Mouse (Mus musculus) MEL (cell line): ENCODE data around the gene Dazl. TPM values are rescaled to one million over a fixed set of nuclear protein-coding genes. Genes with fewer than 3 reads are reported as not detected.

Experiments used
- DNase-seq: peaks from one replicate; pipeline ENCODE4 v3.0.0; 2011; ENCODE audit warnings: low read depth, low spot score
- H3K27ac ChIP-seq: 2 replicates; pipeline ENCODE4 v1.5.1; 2012; ENCODE audit warnings: low read depth, mild to moderate bottlenecking, control low read depth, low read length, moderate library complexity; ENCODE audit not compliant: control insufficient read depth
- H3K27me3 ChIP-seq, 2 experiments: fragments of 150-350 bp in 1 of 2; sonication (generic) in 1 of 2; 2 replicates each; pipeline ENCODE4 v1.6.1; 2012; ENCODE audit warnings: low read length in 2 of 2, mild to moderate bottlenecking in 2 of 2, improper control_type of control experiment in 1 of 2, moderate library complexity in 1 of 2; ENCODE audit not compliant: insufficient read depth in 2 of 2, control insufficient read depth in 1 of 2
- H3K36me3 ChIP-seq, 2 experiments: 2 replicates each; pipeline ENCODE4 v1.6.1; 2012 to 2014; ENCODE audit warnings: low read length in 2 of 2, improper control_type of control experiment in 1 of 2, inconsistent platforms in 1 of 2, mild to moderate bottlenecking in 1 of 2; ENCODE audit not compliant: insufficient read depth in 2 of 2, control insufficient read depth in 1 of 2
- H3K4me1 ChIP-seq, 2 experiments: fragments of 150-350 bp in 1 of 2; sonication (generic) in 1 of 2; 2 replicates each; pipeline ENCODE4 v1.6.1; 2012; ENCODE audit warnings: low read length in 2 of 2, improper control_type of control experiment in 1 of 2, mild to moderate bottlenecking in 1 of 2; ENCODE audit not compliant: insufficient read depth in 2 of 2, control insufficient read depth in 1 of 2
- H3K4me3 ChIP-seq, 2 experiments: fragments of 150-350 bp in 1 of 2; sonication (generic) in 1 of 2; 2 replicates each; pipeline ENCODE4 v1.5.1; 2012; ENCODE audit warnings: low read depth in 2 of 2, low read length in 2 of 2, mild to moderate bottlenecking in 2 of 2, moderate library complexity in 2 of 2, control low read depth in 1 of 2, improper control_type of control experiment in 1 of 2; ENCODE audit not compliant: control insufficient read depth in 1 of 2, insufficient read depth in 1 of 2
- H3K79me2 ChIP-seq: 2 replicates; pipeline ENCODE4 v1.6.1; 2012; ENCODE audit warnings: mild to moderate bottlenecking, low read length, moderate library complexity; ENCODE audit not compliant: control insufficient read depth, poor library complexity, insufficient read depth
- H3K9ac ChIP-seq: 2 replicates; pipeline ENCODE4 v1.6.1; 2012; ENCODE audit warnings: low read depth, mild to moderate bottlenecking, control low read depth, low read length, moderate library complexity; ENCODE audit not compliant: control insufficient read depth, poor library complexity, severe bottlenecking
- H3K9me3 ChIP-seq: fragments of 150-350 bp; sonication (generic); replicated peaks from 2 replicates; pipeline ENCODE4 v1.6.1; 2012; ENCODE audit warnings: mild to moderate bottlenecking, low read length, improper control_type of control experiment, moderate library complexity; ENCODE audit not compliant: insufficient read depth
- BHLHE40 ChIP-seq: IDR thresholded peaks from 2 replicates; pipeline ENCODE4 v1.6.1; 2012; ENCODE audit warnings: low read depth, mild to moderate bottlenecking, inconsistent platforms, low read length, improper control_type of control experiment, borderline replicate concordance
- CHD1 ChIP-seq: IDR thresholded peaks from 2 replicates; pipeline ENCODE4 v1.6.1; 2012; ENCODE audit warnings: low read depth, mild to moderate bottlenecking, inconsistent platforms, low read length, improper control_type of control experiment
- CHD2 ChIP-seq: IDR thresholded peaks from 2 replicates; pipeline ENCODE4 v1.6.1; 2011; ENCODE audit warnings: low read length, improper control_type of control experiment
- CTCF ChIP-seq, 3 experiments: IDR thresholded peaks in 2 of 3; conservative IDR thresholded peaks in 1 of 3; 2 replicates each; pipeline ENCODE4 v1.5.1; 2011 to 2012; ENCODE audit warnings: low read length in 3 of 3, low read depth in 2 of 3, mild to moderate bottlenecking in 2 of 3, improper control_type of control experiment in 1 of 3, inconsistent platforms in 1 of 3, mixed read lengths in 1 of 3, moderate library complexity in 1 of 3; ENCODE audit not compliant: control insufficient read depth in 1 of 3, insufficient read depth in 1 of 3, poor library complexity in 1 of 3, severe bottlenecking in 1 of 3
- ELF1 ChIP-seq: IDR thresholded peaks from 2 replicates; pipeline ENCODE4 v1.6.1; 2014; ENCODE audit warnings: low read depth, mild to moderate bottlenecking, inconsistent platforms, low read length, improper control_type of control experiment, moderate library complexity
- EP300 ChIP-seq, 2 experiments: IDR thresholded peaks; 2 replicates each; pipeline ENCODE4 v1.6.1; 2011; ENCODE audit warnings: improper control_type of control experiment in 2 of 2, low read length in 2 of 2, low read depth in 1 of 2, mild to moderate bottlenecking in 1 of 2
- ETS1 ChIP-seq: IDR thresholded peaks from 2 replicates; pipeline ENCODE4 v1.6.1; 2012; ENCODE audit warnings: low read depth, mild to moderate bottlenecking, inconsistent platforms, low read length, improper control_type of control experiment, moderate library complexity
- GATA1 ChIP-seq: IDR thresholded peaks from 2 replicates; pipeline ENCODE4 v1.6.1; 2011; ENCODE audit warnings: low read depth, low read length, improper control_type of control experiment
- HCFC1 ChIP-seq: IDR thresholded peaks from 2 replicates; pipeline ENCODE4 v1.6.1; 2012; ENCODE audit warnings: low read depth, mild to moderate bottlenecking, inconsistent platforms, low read length, improper control_type of control experiment, moderate library complexity
- JUND ChIP-seq: IDR thresholded peaks from 2 replicates; pipeline ENCODE4 v1.6.1; 2011; ENCODE audit warnings: low read depth, mild to moderate bottlenecking, improper control_type of control experiment, low read length
- KAT2A ChIP-seq: conservative IDR thresholded peaks from 2 replicates; pipeline ENCODE4 v1.6.1; 2012; ENCODE audit warnings: low read depth, low read length, improper control_type of control experiment, inconsistent platforms
- MAFK ChIP-seq: IDR thresholded peaks from 2 replicates; pipeline ENCODE4 v1.6.1; 2011; ENCODE audit warnings: low read depth, mild to moderate bottlenecking, low read length, improper control_type of control experiment, borderline replicate concordance
- MAZ ChIP-seq: IDR thresholded peaks from 2 replicates; pipeline ENCODE4 v1.6.1; 2012; ENCODE audit warnings: low read depth, mild to moderate bottlenecking, inconsistent platforms, low read length, improper control_type of control experiment
- MEF2A ChIP-seq: IDR thresholded peaks from 2 replicates; pipeline ENCODE4 v1.6.1; 2014; ENCODE audit warnings: low read depth, mild to moderate bottlenecking, inconsistent platforms, low read length, improper control_type of control experiment; ENCODE audit not compliant: poor library complexity, insufficient replicate concordance, severe bottlenecking; ENCODE audit errors: extremely low read depth
- MXI1 ChIP-seq: IDR thresholded peaks from 2 replicates; pipeline ENCODE4 v1.6.1; 2011; ENCODE audit warnings: mild to moderate bottlenecking, low read depth, low read length, improper control_type of control experiment
- MYC ChIP-seq: IDR thresholded peaks from 2 replicates; pipeline ENCODE4 v1.6.1; 2011; ENCODE audit warnings: low read depth, mild to moderate bottlenecking, low read length, improper control_type of control experiment, moderate library complexity
- NELFE ChIP-seq: IDR thresholded peaks from 2 replicates; pipeline ENCODE4 v1.6.1; 2011; ENCODE audit warnings: low read depth, low read length, improper control_type of control experiment
- NRF1 ChIP-seq: IDR thresholded peaks from 2 replicates; pipeline ENCODE4 v1.6.1; 2014; ENCODE audit warnings: low read depth, mild to moderate bottlenecking, inconsistent platforms, low read length, improper control_type of control experiment, moderate library complexity; ENCODE audit not compliant: poor library complexity, insufficient read depth, severe bottlenecking
- POLR2A ChIP-seq, 2 experiments: IDR thresholded peaks; 2 replicates each; pipeline ENCODE4 v1.6.1; 2011 to 2012; ENCODE audit warnings: low read length in 2 of 2, mild to moderate bottlenecking in 2 of 2, control low read depth in 1 of 2, improper control_type of control experiment in 1 of 2, low read depth in 1 of 2, moderate library complexity in 1 of 2; ENCODE audit not compliant: control insufficient read depth in 1 of 2, insufficient read depth in 1 of 2, poor library complexity in 1 of 2
- POLR2AphosphoS2 ChIP-seq: IDR thresholded peaks from 2 replicates; pipeline ENCODE4 v1.6.1; 2011; ENCODE audit warnings: low read length, improper control_type of control experiment
- POLR2AphosphoS5 ChIP-seq: IDR thresholded peaks from 2 replicates; pipeline ENCODE4 v1.6.1; 2012; ENCODE audit warnings: low read depth, borderline replicate concordance, mild to moderate bottlenecking, inconsistent platforms, low read length, moderate library complexity, mixed read lengths
- RAD21 ChIP-seq: IDR thresholded peaks from 2 replicates; pipeline ENCODE4 v1.6.1; 2011; ENCODE audit warnings: mild to moderate bottlenecking, low read depth, low read length, improper control_type of control experiment
- SIN3A ChIP-seq: IDR thresholded peaks from 2 replicates; pipeline ENCODE4 v1.6.1; 2012; ENCODE audit warnings: low read length, improper control_type of control experiment, inconsistent platforms
- SMC3 ChIP-seq: IDR thresholded peaks from 2 replicates; pipeline ENCODE4 v1.6.1; 2011; ENCODE audit warnings: low read depth, low read length, improper control_type of control experiment
- TAL1 ChIP-seq: IDR thresholded peaks from 2 replicates; pipeline ENCODE4 v1.6.1; 2012; ENCODE audit warnings: mild to moderate bottlenecking, inconsistent platforms, low read length, moderate library complexity, mixed read lengths
- TCF12 ChIP-seq: IDR thresholded peaks from 2 replicates; pipeline ENCODE4 v1.6.1; 2014; ENCODE audit warnings: low read depth, mild to moderate bottlenecking, inconsistent platforms, low read length, improper control_type of control experiment, moderate library complexity
- UBTF ChIP-seq: IDR thresholded peaks from 2 replicates; pipeline ENCODE4 v1.6.1; 2012; ENCODE audit warnings: low read depth, mild to moderate bottlenecking, inconsistent platforms, low read length, improper control_type of control experiment, moderate library complexity, borderline replicate concordance; ENCODE audit not compliant: insufficient read depth
- USF1 ChIP-seq: IDR thresholded peaks from 2 replicates; pipeline ENCODE4 v1.6.1; 2014; ENCODE audit warnings: low read depth, mild to moderate bottlenecking, inconsistent platforms, low read length, improper control_type of control experiment, moderate library complexity
- USF2 ChIP-seq, 2 experiments: IDR thresholded peaks; 2 replicates each; pipeline ENCODE4 v1.6.1; 2011 to 2012; ENCODE audit warnings: improper control_type of control experiment in 2 of 2, low read length in 2 of 2, borderline replicate concordance in 1 of 2, inconsistent platforms in 1 of 2, low read depth in 1 of 2, mild to moderate bottlenecking in 1 of 2; ENCODE audit not compliant: insufficient read depth in 1 of 2
- ZC3H11A ChIP-seq: IDR thresholded peaks from 2 replicates; pipeline ENCODE4 v1.6.1; 2012; ENCODE audit warnings: low read depth, mild to moderate bottlenecking, inconsistent platforms, low read length, improper control_type of control experiment
- polyA plus RNA-seq, 2 experiments: library from polyadenylated mRNA; stranded (reverse) in 1 of 2; unstranded in 1 of 2; fragments of >175 nt in 1 of 2; fragments of >200 nt in 1 of 2; gene quantifications; 2 replicates each; pipeline versions ENCODE4 v1.2.1 to v1.2.4; 2012; ENCODE audit warnings: low replicate concordance in 2 of 2, low read depth in 1 of 2; ENCODE audit not compliant: insufficient read length in 2 of 2, insufficient read depth in 1 of 2, missing spikeins in 1 of 2
- total RNA-seq: library from RNA; depleted of rRNA; stranded (reverse); fragments of 300-350 nt; gene quantifications from 2 replicates; pipeline ENCODE4 v1.2.3, GENCODE M21; 2012

Gene Dazl
- total and polyA plus RNA-seq, 3 experiments: 0.10 to 1.4 TPM; not detected in 1

DNA sequence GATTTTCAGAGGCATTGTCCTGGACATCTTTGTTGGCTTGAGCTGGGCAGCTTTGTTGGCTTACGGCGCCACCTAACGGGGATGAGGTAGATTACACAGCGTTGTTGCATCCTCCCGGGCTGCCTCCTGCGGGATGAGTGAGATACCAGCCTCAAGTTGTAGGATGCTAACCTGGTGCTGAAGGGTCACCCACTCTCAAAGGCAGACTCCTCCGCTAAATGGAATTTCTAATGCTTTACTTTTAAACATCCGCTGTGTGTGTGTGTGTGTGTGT, 56.1 kb downstream of the Dazl start:
- H3K79me2 ChIP-seq: no peaks in the 10 kb centered on the region

DNA sequence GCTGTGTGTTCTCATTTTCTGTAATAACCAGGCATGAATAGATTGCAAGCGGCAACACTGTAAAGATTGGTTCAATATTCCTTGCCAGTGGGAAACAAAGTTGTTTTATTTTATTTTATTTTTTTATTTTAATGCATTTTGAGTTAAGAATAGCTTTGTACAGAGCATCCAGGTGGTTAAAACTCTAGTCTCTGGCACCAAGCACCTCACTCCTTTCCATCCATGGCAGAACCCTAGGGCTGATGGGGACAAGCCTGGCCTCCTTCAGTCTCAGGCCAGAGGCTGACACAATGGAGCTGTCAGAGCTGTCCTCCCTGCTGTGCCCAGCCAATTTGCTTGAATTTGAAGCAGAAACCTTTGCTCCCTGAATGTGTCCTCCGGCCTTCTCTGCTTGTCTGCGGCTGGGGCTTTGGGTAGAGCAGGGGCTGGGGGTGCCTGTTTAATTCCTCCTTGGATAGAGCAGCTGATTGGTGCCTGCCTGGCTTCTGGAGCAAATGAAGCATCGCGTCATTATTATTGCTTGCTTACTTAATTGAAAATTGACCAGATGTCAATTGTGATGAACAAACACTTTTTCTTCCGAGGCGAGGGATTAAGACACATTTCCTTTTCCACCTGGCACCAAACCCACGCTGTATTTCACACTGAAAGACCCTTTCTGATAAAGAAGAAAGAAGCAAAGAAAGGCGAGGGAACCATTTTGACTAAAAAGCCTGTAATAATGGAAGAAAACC, 56.6 kb downstream of the Dazl start:
- H3K9ac ChIP-seq: peak overlapping the region; percentile 27; the same call in 1 of the 2 replicates
- 0 out of 4 replicates have a peak, but pooled peaks cover 0 to 2% of the 10 kb centered on the region in 2 experiments for H3K36me3 ChIP-seq
- no peaks in the 10 kb centered on the region for H3K9me3 ChIP-seq
- 0 out of 2 replicates have a peak, but pooled peaks have one; percentile 2 for TF ChIP-seq MAZ
- TF ChIP-seq UBTF: no peak
- no peak for TF ChIP-seq GATA1
- peaks cover 0 to 7% of the 10 kb centered on the region in 2 experiments; a peak in 2 of 4 replicates for H3K4me1 ChIP-seq
- no peak overlapping the region for H3K27ac ChIP-seq
- no peak overlapping the region for H3K4me3 ChIP-seq
- H3K79me2 ChIP-seq: no peaks in the 10 kb centered on the region
- DNase-seq: no peak
- no peaks in the 10 kb centered on the region for H3K27me3 ChIP-seq

More for the DNA sequence above, 56.1 kb downstream of the Dazl start:
- Histone ChIP-seq H3K4me3 (no peak overlapping the region), H3K27ac (no peak overlapping the region), H3K9me3 (no peaks in the 10 kb centered on the region), H3K36me3 (0 out of 4 replicates have a peak, but pooled peaks cover 0 to 2% of the 10 kb centered on the region in 2 experiments), H3K9ac (no peak overlapping the region), H3K4me1 (peaks cover 0 to 7% of the 10 kb centered on the region in 2 experiments; a peak in 1 of 4 replicates), H3K27me3 (no peaks in the 10 kb centered on the region)
- peak; percentile 90 to 100 (median 97) for TF ChIP-seq CTCF (IDR thresholded peaks at IDR 0.05 in 2 of 3, conservative IDR thresholded peaks at IDR 0.05 in 1 of 3; ENCODE audit: control insufficient read depth in 1 of 3, insufficient read depth in 1 of 3, low read depth in 2 of 3, low read length in 3 of 3, poor library complexity in 1 of 3, severe bottlenecking in 1 of 3)
- TF ChIP-seq NRF1: no peak
- peak; percentile 71 for TF ChIP-seq SIN3A
- no peak for TF ChIP-seq MEF2A
- TF ChIP-seq CHD2: no peak
- no peak for TF ChIP-seq POLR2AphosphoS5
- peak; percentile 99 for TF ChIP-seq RAD21
- no peak for TF ChIP-seq ELF1
- no peak for TF ChIP-seq MAFK
- TF ChIP-seq KAT2A: no peak
- peak; percentile 99 for TF ChIP-seq ZC3H11A
- TF ChIP-seq NELFE: no peak
- no peak for TF ChIP-seq CHD1
- TF ChIP-seq UBTF: no peak
- no peak for TF ChIP-seq EP300 (IDR thresholded peaks at IDR 0.05; ENCODE audit: low read depth in 1 of 2, low read length in 2 of 2)
- no peak for TF ChIP-seq USF2 (IDR thresholded peaks at IDR 0.05; ENCODE audit: borderline replicate concordance in 1 of 2, insufficient read depth in 1 of 2, low read depth in 1 of 2, low read length in 2 of 2)
- no peak for TF ChIP-seq USF1
- peak; percentile 99 for TF ChIP-seq SMC3
- no peak for TF ChIP-seq MYC
- no peak for TF ChIP-seq ETS1
- TF ChIP-seq POLR2A (IDR thresholded peaks at IDR 0.05; ENCODE audit: control insufficient read depth in 1 of 2, insufficient read depth in 1 of 2, low read depth in 1 of 2, low read length in 2 of 2, poor library complexity in 1 of 2): no peak
- TF ChIP-seq TAL1: no peak
- no peak for TF ChIP-seq GATA1
- peak; percentile 49; the same call in 1 of the 2 replicates for TF ChIP-seq MXI1
- TF ChIP-seq POLR2AphosphoS2: no peak
- TF ChIP-seq BHLHE40: peak; percentile 9; the same call in 1 of the 2 replicates
- TF ChIP-seq MAZ: peak; percentile 21; the same call in 1 of the 2 replicates
- TF ChIP-seq JUND: no peak
- no peak for TF ChIP-seq HCFC1
- no peak for TF ChIP-seq TCF12
- peak; percentile 86 for DNase-seq
